Mouse (Mus musculus) T-cell, adult 2 months (primary cell): ENCODE results near the gene Dscam.

ENCODE experiments used
- DNase-seq: peaks from one replicate; pipeline ENCODE4 v3.0.0; 2022; ENCODE audit warnings: low spot score

The Dscam gene

DNA sequence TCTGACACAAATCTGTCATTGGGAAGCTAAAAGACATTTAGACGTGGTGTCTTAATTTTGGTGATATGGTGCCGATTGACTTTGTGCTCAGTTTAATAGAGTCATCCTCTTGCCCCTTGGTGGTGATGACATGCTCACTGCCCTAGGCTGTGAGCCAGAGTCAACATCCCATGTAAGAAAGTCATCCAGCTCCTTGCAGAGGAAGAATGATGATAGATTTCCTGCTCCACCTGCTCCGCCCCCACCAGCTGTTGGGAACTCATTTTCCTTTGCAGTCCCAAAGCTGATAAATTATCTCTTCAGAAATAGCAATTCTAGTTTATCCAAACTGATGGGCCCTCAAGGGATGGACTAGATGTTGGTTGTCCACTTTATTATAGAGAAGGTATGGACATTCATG is 613.9 kb downstream of the Dscam start:
- DNase-seq = no peak

DNA sequence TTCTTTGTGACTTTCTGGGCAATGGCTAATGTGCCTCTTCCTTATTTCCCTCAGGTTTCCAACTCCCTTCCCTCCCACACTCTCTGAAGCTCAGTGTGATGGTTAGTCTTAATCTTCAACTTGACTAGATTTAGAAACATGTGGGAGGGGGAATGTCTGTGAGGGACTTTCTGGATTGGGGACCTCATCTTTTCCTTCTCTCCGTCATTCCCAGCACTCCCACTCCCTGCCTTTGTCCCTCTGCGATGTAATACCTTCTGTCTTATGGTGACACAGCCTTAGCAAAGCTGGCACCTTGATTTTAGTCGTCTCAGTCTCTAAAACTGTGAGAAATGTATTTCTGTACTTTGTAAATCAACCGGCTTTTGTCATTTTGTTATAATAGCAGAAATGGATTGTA is 615.1 kb downstream of the Dscam start:
- no peak for DNase-seq

DNA sequence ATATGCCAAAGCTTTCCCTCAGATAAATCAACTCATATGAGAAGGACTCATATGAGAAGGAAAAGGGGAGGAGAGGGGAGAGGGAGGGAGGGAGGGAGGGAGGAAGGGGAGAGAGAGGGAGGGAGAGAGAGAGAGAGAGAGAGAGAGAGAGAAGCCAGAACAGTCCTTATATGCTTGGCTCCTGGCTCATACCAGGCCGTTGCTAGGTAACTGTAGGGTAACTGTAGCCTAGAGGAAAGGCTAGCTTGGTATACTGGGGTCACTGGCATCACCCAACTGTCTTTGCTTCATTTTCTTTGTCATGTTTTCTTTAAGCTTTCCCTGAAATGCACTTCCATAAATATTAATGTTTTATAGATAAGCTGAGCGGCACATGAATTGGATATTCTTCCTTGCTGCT is 617.9 kb downstream of the Dscam start:
- DNase-seq = no peak

- no peak for DNase-seq
Measured at GRCm38 (mm10) chr16:96541056-96541455, 629.5 kb downstream of the Dscam start.
